Mouse (Mus musculus) liver, adult 2 months (tissue): ENCODE data around the gene Ppp4r1.

ENCODE experiments used
- CTCF ChIP-seq: fragments of 200-500 bp; IDR thresholded peaks from 2 replicates; pipeline ENCODE4 v1.5.1; 2011; ENCODE audit warnings: low read depth, low read length, control low read depth
- POLR2A ChIP-seq: fragments of 200-500 bp; IDR thresholded peaks from 2 replicates; pipeline ENCODE4 v1.6.1; 2011; ENCODE audit warnings: low read length, control low read depth; ENCODE audit not compliant: insufficient read depth; ENCODE audit errors: extremely low read depth

DNA sequence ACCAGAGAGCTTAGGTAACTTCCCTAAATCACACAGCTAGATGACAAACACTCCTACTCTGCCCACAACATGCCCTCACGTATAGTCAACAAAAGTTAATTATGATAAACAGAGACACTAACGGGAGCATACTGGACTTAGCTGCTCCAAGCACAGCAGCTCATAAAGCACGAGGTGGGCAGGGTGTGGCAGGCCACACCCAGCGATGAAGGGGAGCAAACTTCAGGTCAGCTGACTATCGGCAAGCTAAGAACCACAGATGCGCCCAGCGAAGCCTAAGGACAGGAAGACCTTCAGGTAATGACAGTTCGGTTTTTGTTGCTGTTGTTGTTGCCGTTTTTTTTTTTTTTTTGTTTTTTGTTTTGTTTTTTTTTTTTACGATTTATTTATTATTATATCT is 87.3 kb downstream of the Ppp4r1 start:
- TF ChIP-seq POLR2A = no peak
- TF ChIP-seq CTCF = no peak
